In the genomic region with DNA sequence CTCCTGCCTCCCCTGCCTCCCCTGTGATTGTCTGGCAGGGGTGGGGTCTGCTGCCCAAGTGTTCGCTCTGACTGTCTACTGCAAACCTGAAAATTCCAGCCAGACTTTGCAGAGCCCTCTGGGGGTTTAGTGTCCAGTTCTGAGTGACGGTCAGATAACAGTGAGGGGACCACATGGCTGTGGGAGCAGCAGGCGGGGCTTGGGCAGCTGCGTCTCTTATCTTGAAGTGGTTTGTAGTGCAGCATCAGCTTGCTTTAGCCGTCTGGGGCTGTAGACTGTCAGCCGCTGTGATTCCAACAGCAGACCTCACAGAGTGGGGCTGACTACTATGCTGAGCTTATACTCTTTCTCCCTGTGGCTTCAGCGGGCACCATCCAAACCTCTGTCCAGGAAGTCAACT, we compare ENCODE assay signal across 13 mouse cellular contexts. TPM values are rescaled to one million over a fixed set of nuclear protein-coding genes. Genes with fewer than 3 reads are reported as not detected.
A peak's percentile ranks its signal among the peaks of the same experiment; 100 is the strongest.
DNase-seq lines count a peak whose midpoint lies in the region; ATAC-seq and TF ChIP-seq lines count a peak whose summit lies in the region.
"Had no signal": no experiment of that assay in that cellular context is flagged by ENCODE, and none has a peak within 500 bp of the region (broad histone marks: within the 10 kb centered on the region; RNA-seq: fewer than 3 reads in every experiment).

No protein-coding gene starts in this region.

- peak overlapping the region; percentile 27 for H3K4me3 ChIP-seq in heart, embryonic 13.5 days
- H3K4me3 ChIP-seq in lung, embryonic 16.5 days (ENCODE audit: low read length): no peak overlapping the region
- no peak overlapping the region for H3K4me3 ChIP-seq in embryonic facial prominence, embryonic 13.5 days
- no peak overlapping the region for H3K4me3 ChIP-seq in liver, postnatal 0 days (ENCODE audit: low read depth, low read length)
- H3K4me3 ChIP-seq: midbrain, embryonic 10.5 days had no signal

- H3K27me3 ChIP-seq in heart, embryonic 13.5 days (replicated peaks): peaks cover 8% of the 10 kb centered on the region
- no peaks in the 10 kb centered on the region for H3K27me3 ChIP-seq in lung, embryonic 16.5 days (ENCODE audit: control insufficient read depth, insufficient read depth, low read depth, low read length)
- H3K27me3 ChIP-seq in embryonic facial prominence, embryonic 13.5 days: peaks cover 10% of the 10 kb centered on the region
- 0 out of 2 replicates have a peak, but pooled peaks cover 3% of the 10 kb centered on the region for H3K27me3 ChIP-seq in liver, postnatal 0 days (ENCODE audit: insufficient read depth, low read length)

- 0 out of 2 replicates have a peak, but pooled peaks have one; percentile 4 for ATAC-seq in heart, embryonic 13.5 days (ENCODE audit: extremely low read depth, insufficient number of reproducible peaks, low FRiP score, low TSS enrichment)
- ATAC-seq in lung, embryonic 16.5 days (ENCODE audit: low read depth): no peak
- ATAC-seq in embryonic facial prominence, embryonic 13.5 days (ENCODE audit: insufficient number of reproducible peaks, insufficient read depth, low FRiP score, low TSS enrichment, low read depth): no peak
- ATAC-seq in liver, postnatal 0 days: no peak
- ATAC-seq: CD4-positive, CD25-positive, alpha-beta regulatory T cell, adult 4 months; forebrain, postnatal 0 days had no signal

- no peak for TF ChIP-seq CTCF in liver, postnatal 0 days (IDR thresholded peaks at IDR 0.05; ENCODE audit: low read depth)

- H3K36me3 ChIP-seq in heart, embryonic 13.5 days: peaks cover 60% of the 10 kb centered on the region
- H3K36me3 ChIP-seq in lung, embryonic 16.5 days (ENCODE audit: control insufficient read depth, insufficient read depth, low read length): peaks cover 33% of the 10 kb centered on the region
- peaks cover 58% of the 10 kb centered on the region for H3K36me3 ChIP-seq in embryonic facial prominence, embryonic 13.5 days
- peaks cover 61% of the 10 kb centered on the region for H3K36me3 ChIP-seq in liver, postnatal 0 days (replicated peaks; ENCODE audit: insufficient read depth, low read length)

- H3K9ac ChIP-seq in heart, embryonic 13.5 days: peak overlapping the region; percentile 64
- H3K9ac ChIP-seq in lung, embryonic 16.5 days (ENCODE audit: low read length): 0 out of 2 replicates have a peak overlapping the region, but pooled peaks have one; percentile 15
- H3K9ac ChIP-seq in embryonic facial prominence, embryonic 13.5 days: 0 out of 2 replicates have a peak overlapping the region, but pooled peaks have one; percentile 16
- H3K9ac ChIP-seq in liver, postnatal 0 days (replicated peaks): no peak overlapping the region
- H3K9ac ChIP-seq: forebrain, postnatal 0 days had no signal

- no peaks in the 10 kb centered on the region for H3K9me3 ChIP-seq in heart, embryonic 13.5 days
- no peaks in the 10 kb centered on the region for H3K9me3 ChIP-seq in lung, embryonic 16.5 days (ENCODE audit: control insufficient read depth, low read length)
- H3K9me3 ChIP-seq in embryonic facial prominence, embryonic 13.5 days: no peaks in the 10 kb centered on the region
- H3K9me3 ChIP-seq in liver, postnatal 0 days (ENCODE audit: low read length): no peaks in the 10 kb centered on the region
- H3K9me3 ChIP-seq: midbrain, embryonic 10.5 days had no signal

- H3K27ac ChIP-seq in heart, embryonic 13.5 days (replicated peaks): peak overlapping the region; percentile 73
- H3K27ac ChIP-seq in lung, embryonic 16.5 days (ENCODE audit: low read length): no peak overlapping the region
- no peak overlapping the region for H3K27ac ChIP-seq in embryonic facial prominence, embryonic 13.5 days
- H3K27ac ChIP-seq in liver, postnatal 0 days (ENCODE audit: low read depth): no peak overlapping the region
- H3K27ac ChIP-seq: kidney, postnatal 0 days; midbrain, embryonic 10.5 days had no signal

- DNase-seq in heart, postnatal 4 days: no peak
- DNase-seq in lung, postnatal 10 days: no peak
- DNase-seq in liver, postnatal 0 days: no peak
- DNase-seq in c-Kit-positive CD71-positive TER-119-positive erythroid progenitor cells, embryonic 14.5 days (ENCODE audit: low spot score): no peak
- DNase-seq: forebrain, postnatal 0 days; gastrocnemius, postnatal 10 days; thymus, adult 18-20 months had no signal

- peaks cover 73% of the 10 kb centered on the region for H3K4me1 ChIP-seq in heart, embryonic 13.5 days
- H3K4me1 ChIP-seq in lung, embryonic 16.5 days (replicated peaks; ENCODE audit: control insufficient read depth, insufficient read depth, low read length): peaks cover 30% of the 10 kb centered on the region
- peaks cover 29% of the 10 kb centered on the region for H3K4me1 ChIP-seq in embryonic facial prominence, embryonic 13.5 days
- H3K4me1 ChIP-seq in liver, postnatal 0 days (ENCODE audit: insufficient read depth): peaks cover 46% of the 10 kb centered on the region

- peak overlapping the region; percentile 97 for H3K4me2 ChIP-seq in heart, embryonic 13.5 days
- H3K4me2 ChIP-seq in lung, embryonic 16.5 days (ENCODE audit: low read depth, low read length): no peak overlapping the region
- no peak overlapping the region for H3K4me2 ChIP-seq in embryonic facial prominence, embryonic 13.5 days
- peak overlapping the region; percentile 13 for H3K4me2 ChIP-seq in liver, postnatal 0 days (ENCODE audit: low read depth, low read length)

- no peak for TF ChIP-seq EP300 in liver, postnatal 0 days (IDR thresholded peaks at IDR 0.05; ENCODE audit: low read depth)

- 15% methylated on average over 7 of the region's 7 CpGs for WGBS in heart, embryonic 13.5 days
- 47% methylated on average over 7 of the region's 7 CpGs for WGBS in lung, embryonic 16.5 days
- 78% methylated on average over 7 of the region's 7 CpGs for WGBS in embryonic facial prominence, embryonic 13.5 days
- 50% methylated on average over 7 of the region's 7 CpGs for WGBS in liver, postnatal 0 days (ENCODE audit: insufficient replicate concordance)

RNA-seq across cellular contexts. Expression of a gene that starts 5.0 kb away (rescaled TPM):
- polyA plus RNA-seq in heart, embryonic 13.5 days (2015; fragmentation: Nextera tagmentation; extraction: Ambion mirVana): 1,093 and 1,212 TPM in 2 replicates
- total RNA-seq in heart, postnatal 4 days (2021): 100 to 1,000 TPM; 793 to 876 TPM
- 1,174 and 1,330 TPM in 2 replicates for polyA plus RNA-seq in lung, embryonic 16.5 days (2015; fragmentation: Nextera tagmentation; extraction: Ambion mirVana)
- 703 and 715 TPM in 2 replicates for polyA plus RNA-seq in embryonic facial prominence, embryonic 13.5 days (2015; fragmentation: Nextera tagmentation; extraction: Ambion mirVana)
- polyA plus RNA-seq in liver, postnatal 0 days (2015; fragmentation: Nextera tagmentation; extraction: Ambion mirVana): 979 and 1,075 TPM in 2 replicates

RNA-seq across cellular contexts. Expression of a gene that starts 7.1 kb away (rescaled TPM):
- 0.06 and 0.09 TPM in 2 replicates for polyA plus RNA-seq in heart, embryonic 13.5 days (2015; fragmentation: Nextera tagmentation; extraction: Ambion mirVana)
- total RNA-seq in heart, postnatal 4 days (2021): 1 to 10 TPM; 7.6 to 9.5 TPM
- not detected in 2 replicates for polyA plus RNA-seq in lung, embryonic 16.5 days (2015; fragmentation: Nextera tagmentation; extraction: Ambion mirVana)
- 0.10 and 0.12 TPM in 2 replicates for polyA plus RNA-seq in embryonic facial prominence, embryonic 13.5 days (2015; fragmentation: Nextera tagmentation; extraction: Ambion mirVana)
- 0.04 and 0.06 TPM in 2 replicates for polyA plus RNA-seq in liver, postnatal 0 days (2015; fragmentation: Nextera tagmentation; extraction: Ambion mirVana)
- polyA plus RNA-seq: CD4-positive, CD25-positive, alpha-beta regulatory T cell, adult 4 months had no signal

RNA-seq across cellular contexts. Expression of a gene that starts 20.5 kb away (rescaled TPM):
- 0.67 and 1.0 TPM in 2 replicates for polyA plus RNA-seq in heart, embryonic 13.5 days (2015; fragmentation: Nextera tagmentation; extraction: Ambion mirVana)
- 1 to 10 TPM; 2.9 to 3.7 TPM for total RNA-seq in heart, postnatal 4 days (2021)
- 0.62 and 0.98 TPM in 2 replicates for polyA plus RNA-seq in lung, embryonic 16.5 days (2015; fragmentation: Nextera tagmentation; extraction: Ambion mirVana)
- polyA plus RNA-seq in embryonic facial prominence, embryonic 13.5 days (2015; fragmentation: Nextera tagmentation; extraction: Ambion mirVana): 0.81 and 0.84 TPM in 2 replicates
- polyA plus RNA-seq in liver, postnatal 0 days (2015; fragmentation: Nextera tagmentation; extraction: Ambion mirVana): 0.09 and 0.13 TPM in 2 replicates

RNA-seq across cellular contexts. Expression of a gene that starts 27.3 kb away (rescaled TPM):
- 122 and 136 TPM in 2 replicates for polyA plus RNA-seq in heart, embryonic 13.5 days (2015; fragmentation: Nextera tagmentation; extraction: Ambion mirVana)
- total RNA-seq in heart, postnatal 4 days (2021): 100 to 1,000 TPM; 134 to 145 TPM
- polyA plus RNA-seq in lung, embryonic 16.5 days (2015; fragmentation: Nextera tagmentation; extraction: Ambion mirVana): 64.0 and 68.9 TPM in 2 replicates
- 102 and 106 TPM in 2 replicates for polyA plus RNA-seq in embryonic facial prominence, embryonic 13.5 days (2015; fragmentation: Nextera tagmentation; extraction: Ambion mirVana)
- 77.6 and 80.1 TPM in 2 replicates for polyA plus RNA-seq in liver, postnatal 0 days (2015; fragmentation: Nextera tagmentation; extraction: Ambion mirVana)

RNA-seq across cellular contexts. Expression of a gene that starts 37.1 kb away (rescaled TPM):
- 30.2 and 30.9 TPM in 2 replicates for polyA plus RNA-seq in heart, embryonic 13.5 days (2015; fragmentation: Nextera tagmentation; extraction: Ambion mirVana)
- 10 to 100 TPM; 35.4 to 39.6 TPM for total RNA-seq in heart, postnatal 4 days (2021)
- polyA plus RNA-seq in lung, embryonic 16.5 days (2015; fragmentation: Nextera tagmentation; extraction: Ambion mirVana): 46.2 and 47.8 TPM in 2 replicates
- polyA plus RNA-seq in embryonic facial prominence, embryonic 13.5 days (2015; fragmentation: Nextera tagmentation; extraction: Ambion mirVana): 42.8 and 50.9 TPM in 2 replicates
- 9.9 and 12.6 TPM in 2 replicates for polyA plus RNA-seq in liver, postnatal 0 days (2015; fragmentation: Nextera tagmentation; extraction: Ambion mirVana)

Comparison
In these comparisons a context has a peak if more than half of its experiments do, and no peak if none do; other contexts are left out.
1. H3K4me2 ChIP-seq: peak in heart, embryonic 13.5 days (single experiment) and liver, postnatal 0 days (single experiment); none in lung, embryonic 16.5 days (single experiment) and embryonic facial prominence, embryonic 13.5 days (single experiment).